Mouse (Mus musculus) large intestine, adult 2 months (tissue): ENCODE data around the gene Tmem247. TPM values are rescaled to one million over a fixed set of nuclear protein-coding genes. Genes with fewer than 3 reads are reported as not detected.

ENCODE experiments used
- DNase-seq: peaks from one replicate; pipeline ENCODE4 v3.0.0-alpha.2; 2012; ENCODE audit warnings: low read depth, low spot score
- WGBS: fragments of 180-500 bp; shearing (Covaris S2); methylation state at CpG from one replicate; pipeline ENCODE4 v1.1.7; 2018; 5-methylcytosine and 5-hydroxymethylcytosine counted together
- polyA plus RNA-seq: library from polyadenylated mRNA; depleted of rRNA; stranded (reverse); fragments of >200 nt; gene quantifications from 2 replicates; pipeline ENCODE4 v1.2.3, GENCODE M21; 2012

Tmem247 gene
- polyA plus RNA-seq, 1 experiment = not detected

- DNase-seq = no peak
- WGBS = 64% methylated on average over 5 of the region's 5 CpGs
Observed at GRCm38 (mm10) chr17:86911261-86911660, 5.9 kb upstream of the Tmem247 start.

GRCm38 (mm10) chr17:86913003-86913607, 4.0 kb upstream of the Tmem247 start:
- 75% methylated on average over 7 of the region's 7 CpGs for WGBS
- no peak for DNase-seq

- 76% methylated on average over 4 of the region's 4 CpGs for WGBS
- no peak for DNase-seq
Observed at GRCm38 (mm10) chr17:86915540-86915939, 1.6 kb upstream of the Tmem247 start.

GRCm38 (mm10) chr17:86918786-86919185, 1.6 kb downstream of the Tmem247 start:
- no peak for DNase-seq
- 49% methylated on average over 6 of the region's 6 CpGs for WGBS

- DNase-seq = no peak
- 45% methylated on average over 11 of the region's 11 CpGs for WGBS
Observed at GRCm38 (mm10) chr17:86919729-86920128, 2.6 kb downstream of the Tmem247 start.

GRCm38 (mm10) chr17:86924679-86925078, 7.5 kb downstream of the Tmem247 start:
- 68% methylated on average over 3 of the region's 3 CpGs for WGBS
- no peak for DNase-seq

GRCm38 (mm10) chr17:86926836-86927235, 9.7 kb downstream of the Tmem247 start:
- WGBS = 81% methylated on average over 3 of the region's 3 CpGs
- no peak for DNase-seq

GRCm38 (mm10) chr17:86929355-86929754, 12.2 kb downstream of the Tmem247 start:
- DNase-seq = no peak
- WGBS = 43% methylated on average over 6 of the region's 6 CpGs

- no peak for DNase-seq
Observed at GRCm38 (mm10) chr17:86929981-86930380, 12.8 kb downstream of the Tmem247 start.

- no peak for DNase-seq
- 65% methylated on average over 5 of the region's 5 CpGs for WGBS
Observed at GRCm38 (mm10) chr17:86932896-86933295, 15.7 kb downstream of the Tmem247 start.

GRCm38 (mm10) chr17:86937064-86937463, 19.9 kb downstream of the Tmem247 start:
- peak; percentile 54 for DNase-seq

GRCm38 (mm10) chr17:86937497-86938155, 20.5 kb downstream of the Tmem247 start:
- peak; percentile 73 for DNase-seq
- under 1% methylated on average over 20 of the region's 20 CpGs for WGBS

More at GRCm38 (mm10) chr17:86937064-86937463, 19.9 kb downstream of the Tmem247 start:
- WGBS = 14% methylated on average over 2 of the region's 2 CpGs

- WGBS = 80% methylated on average over 7 of the region's 7 CpGs
- no peak for DNase-seq
Observed at GRCm38 (mm10) chr17:86938683-86939082, 21.5 kb downstream of the Tmem247 start.

- no peak for DNase-seq
- 88% methylated on average over 6 of the region's 6 CpGs for WGBS
Observed at GRCm38 (mm10) chr17:86942112-86942511, 25.0 kb downstream of the Tmem247 start.

GRCm38 (mm10) chr17:86943158-86943557, 26.0 kb downstream of the Tmem247 start:
- no peak for DNase-seq
- WGBS = 58% methylated on average over 6 of the region's 6 CpGs

- 46% methylated on average over 4 of the region's 4 CpGs for WGBS
- no peak for DNase-seq
Observed at GRCm38 (mm10) chr17:86946078-86946477, 28.9 kb downstream of the Tmem247 start.

- WGBS = 87% methylated on average over 28 of the region's 28 CpGs
Observed at GRCm38 (mm10) chr17:86947840-86948796, 31.0 kb downstream of the Tmem247 start, which contains the start of gene Atp6v1e2. Gene Atp6v1e2 (minus strand): TSS chr17:86947897.

GRCm38 (mm10) chr17:86948801-86949200, 31.7 kb downstream of the Tmem247 start:
- DNase-seq = no peak
- WGBS = 75% methylated on average over 6 of the region's 6 CpGs

More at GRCm38 (mm10) chr17:86947840-86948796, 31.0 kb downstream of the Tmem247 start, which contains the start of gene Atp6v1e2:
- DNase-seq = no peak

GRCm38 (mm10) chr17:86957239-86957638, 40.1 kb downstream of the Tmem247 start:
- DNase-seq = no peak
- 88% methylated on average over 5 of the region's 5 CpGs for WGBS

GRCm38 (mm10) chr17:86957968-86958367, 40.8 kb downstream of the Tmem247 start:
- 49% methylated on average over 14 of the region's 14 CpGs for WGBS

More at GRCm38 (mm10) chr17:86957968-86958367, 40.8 kb downstream of the Tmem247 start:
- DNase-seq = no peak
